Mouse (Mus musculus) hindbrain, embryonic 11.5 days (tissue): ENCODE results near the gene Fdps. TPM values are rescaled to one million over a fixed set of nuclear protein-coding genes. Genes with fewer than 3 reads are reported as not detected.
"Not testable (repeated sequence)": the region's sequence is repeated elsewhere in the genome, so short reads cannot be mapped to it uniquely, and the experiment has no call there.

Experiments
- ATAC-seq: fragments of 200-750 bp; cut with Nextera tagmentation; 2 replicates; pipeline ENCODE4 v1.8.0; 2017; ENCODE audit warnings: mild to moderate bottlenecking, moderate TSS enrichment, moderate library complexity; ENCODE audit not compliant: low FRiP score
- DNase-seq: peaks from one replicate; pipeline ENCODE4 v3.0.0-alpha.2; 2015; ENCODE audit warnings: low spot score
- H3K27ac ChIP-seq: fragments of 300-500 bp; sonication (generic); 2 replicates; pipeline ENCODE4 v1.5.1; 2014; ENCODE audit warnings: mild to moderate bottlenecking, low read depth, low read length
- H3K27me3 ChIP-seq: fragments of 300-500 bp; sonication (generic); 2 replicates; pipeline ENCODE4 v1.6.1; 2014; ENCODE audit warnings: mild to moderate bottlenecking, low read length, moderate library complexity, mixed read lengths; ENCODE audit not compliant: control insufficient read depth, insufficient read depth
- H3K36me3 ChIP-seq: fragments of 300-500 bp; sonication (generic); 2 replicates; pipeline ENCODE4 v1.6.1; 2014; ENCODE audit warnings: mild to moderate bottlenecking, low read length, moderate library complexity, mixed read lengths; ENCODE audit not compliant: control insufficient read depth, insufficient read depth
- H3K4me1 ChIP-seq: fragments of 300-500 bp; sonication (generic); replicated peaks from 2 replicates; pipeline ENCODE4 v1.6.1; 2014; ENCODE audit warnings: low read length, mixed read lengths; ENCODE audit not compliant: control insufficient read depth, insufficient read depth
- H3K4me2 ChIP-seq: fragments of 300-500 bp; sonication (generic); replicated peaks from 2 replicates; pipeline ENCODE4 v1.6.1; 2014; ENCODE audit warnings: mild to moderate bottlenecking, low read depth, low read length
- H3K4me3 ChIP-seq: fragments of 300-500 bp; sonication (generic); 2 replicates; pipeline ENCODE4 v1.5.1; 2014; ENCODE audit warnings: low read depth, low read length
- H3K9ac ChIP-seq: fragments of 300-500 bp; sonication (generic); 2 replicates; pipeline ENCODE4 v1.6.1; 2014; ENCODE audit warnings: low read depth, low read length
- H3K9me3 ChIP-seq: fragments of 300-500 bp; sonication (generic); 2 replicates; pipeline ENCODE4 v1.6.1; 2016; ENCODE audit warnings: low read length; ENCODE audit not compliant: control insufficient read depth
- WGBS: fragments of 180-500 bp; shearing (Covaris S2); extraction: QIAGEN DNeasy Blood & Tissue Kit; methylation state at CpG from one replicate; pipeline ENCODE4 v1.1.7; 2014; 5-methylcytosine and 5-hydroxymethylcytosine counted together
- polyA plus RNA-seq: library from polyadenylated mRNA; unstranded; fragments of >200 nt; fragmentation: Nextera tagmentation; extraction: Ambion mirVana; gene quantifications from 2 replicates; pipeline ENCODE4 v1.2.1, GENCODE M21; 2014

Fdps gene
- polyA plus RNA-seq, 1 experiment from 2014 or later = 392 TPM

GRCm38 (mm10) chr3:89084654-89085190, 17.0 kb downstream of the Fdps start:
- ATAC-seq = no peak
- Histone ChIP-seq H3K4me3 (no peak overlapping the region), H3K27me3 (peaks cover 11% of the 10 kb centered on the region), H3K9ac (no peak overlapping the region), H3K4me1 (0 out of 2 replicates have a peak, but pooled peaks cover 2% of the 10 kb centered on the region), H3K4me2 (no peak overlapping the region), H3K36me3 (peaks cover 4% of the 10 kb centered on the region; the same call in 1 of the 2 replicates), H3K9me3 (no peaks in the 10 kb centered on the region), H3K27ac (no peak overlapping the region)
- 82% methylated on average over 12 of the region's 12 CpGs for WGBS
- DNase-seq = no peak

- Histone ChIP-seq H3K27me3 (peaks cover 9% of the 10 kb centered on the region), H3K27ac (no peak overlapping the region), H3K9ac (no peak overlapping the region), H3K4me3 (no peak overlapping the region), H3K4me2 (no peak overlapping the region), H3K4me1 (0 out of 2 replicates have a peak, but pooled peaks cover 2% of the 10 kb centered on the region), H3K9me3 (no peaks in the 10 kb centered on the region), H3K36me3 (peaks cover 6% of the 10 kb centered on the region; the same call in 1 of the 2 replicates)
- DNase-seq (no peak), ATAC-seq (no peak)
- WGBS = 90% methylated on average over 2 of the region's 2 CpGs
Observed at GRCm38 (mm10) chr3:89084133-89084532, 17.6 kb downstream of the Fdps start.

GRCm38 (mm10) chr3:89082287-89082686, 19.5 kb downstream of the Fdps start:
- not testable (repeated sequence) for H3K4me3 ChIP-seq, H3K36me3 ChIP-seq, H3K27me3 ChIP-seq, H3K27ac ChIP-seq, H3K9ac ChIP-seq, H3K4me2 ChIP-seq, ATAC-seq, H3K9me3 ChIP-seq, DNase-seq, H3K4me1 ChIP-seq

GRCm38 (mm10) chr3:89077383-89077782, 24.4 kb downstream of the Fdps start:
- DNase-seq (no peak), ATAC-seq (no peak)
- Histone ChIP-seq H3K27ac (no peak overlapping the region), H3K36me3 (peaks cover 19% of the 10 kb centered on the region), H3K27me3 (no peaks in the 10 kb centered on the region), H3K4me1 (no peaks in the 10 kb centered on the region), H3K4me3 (no peak overlapping the region), H3K9me3 (no peaks in the 10 kb centered on the region), H3K9ac (no peak overlapping the region), H3K4me2 (no peak overlapping the region)
- WGBS = 93% methylated on average over 9 of the region's 9 CpGs

GRCm38 (mm10) chr3:89067265-89067664, 34.5 kb downstream of the Fdps start:
- no peaks in the 10 kb centered on the region for H3K9me3 ChIP-seq
- H3K4me1 ChIP-seq = no peaks in the 10 kb centered on the region
- H3K9ac ChIP-seq = no peak overlapping the region
- H3K27me3 ChIP-seq = no peaks in the 10 kb centered on the region
- no peak for DNase-seq
- no peak overlapping the region; the same call in 1 of the 2 replicates for H3K4me3 ChIP-seq
- H3K4me2 ChIP-seq = no peak overlapping the region
- peaks cover 19% of the 10 kb centered on the region for H3K36me3 ChIP-seq
- H3K27ac ChIP-seq = no peak overlapping the region
- ATAC-seq = no peak

- Histone ChIP-seq H3K9ac (no peak overlapping the region), H3K4me2 (no peak overlapping the region), H3K4me1 (no peaks in the 10 kb centered on the region), H3K9me3 (no peaks in the 10 kb centered on the region), H3K36me3 (peaks cover 13% of the 10 kb centered on the region), H3K27ac (no peak overlapping the region), H3K4me3 (no peak overlapping the region), H3K27me3 (no peaks in the 10 kb centered on the region)
- DNase-seq = peak; percentile 9
- WGBS = 35% methylated on average over 3 of the region's 3 CpGs
- ATAC-seq = no peak
Observed at GRCm38 (mm10) chr3:89061696-89062095, 40.1 kb downstream of the Fdps start.

- Histone ChIP-seq H3K9ac (no peak overlapping the region), H3K27me3 (no peaks in the 10 kb centered on the region), H3K36me3 (peaks cover 5% of the 10 kb centered on the region; the same call in 1 of the 2 replicates), H3K9me3 (no peaks in the 10 kb centered on the region), H3K4me1 (no peaks in the 10 kb centered on the region), H3K4me2 (no peak overlapping the region), H3K4me3 (no peak overlapping the region), H3K27ac (no peak overlapping the region)
- DNase-seq = peak; percentile 45
- 85% methylated on average over 3 of the region's 3 CpGs for WGBS
- ATAC-seq = no peak
Observed at GRCm38 (mm10) chr3:89058783-89059182, 43.0 kb downstream of the Fdps start.

GRCm38 (mm10) chr3:89058361-89058760, 43.4 kb downstream of the Fdps start:
- ATAC-seq (no peak), DNase-seq (no peak)
- Histone ChIP-seq H3K4me1 (no peaks in the 10 kb centered on the region), H3K4me3 (no peak overlapping the region), H3K27ac (no peak overlapping the region), H3K4me2 (no peak overlapping the region), H3K36me3 (peaks cover 5% of the 10 kb centered on the region; the same call in 1 of the 2 replicates), H3K9me3 (no peaks in the 10 kb centered on the region), H3K27me3 (no peaks in the 10 kb centered on the region), H3K9ac (no peak overlapping the region)
- 96% methylated on average over 9 of the region's 9 CpGs for WGBS
